In the genomic region with DNA sequence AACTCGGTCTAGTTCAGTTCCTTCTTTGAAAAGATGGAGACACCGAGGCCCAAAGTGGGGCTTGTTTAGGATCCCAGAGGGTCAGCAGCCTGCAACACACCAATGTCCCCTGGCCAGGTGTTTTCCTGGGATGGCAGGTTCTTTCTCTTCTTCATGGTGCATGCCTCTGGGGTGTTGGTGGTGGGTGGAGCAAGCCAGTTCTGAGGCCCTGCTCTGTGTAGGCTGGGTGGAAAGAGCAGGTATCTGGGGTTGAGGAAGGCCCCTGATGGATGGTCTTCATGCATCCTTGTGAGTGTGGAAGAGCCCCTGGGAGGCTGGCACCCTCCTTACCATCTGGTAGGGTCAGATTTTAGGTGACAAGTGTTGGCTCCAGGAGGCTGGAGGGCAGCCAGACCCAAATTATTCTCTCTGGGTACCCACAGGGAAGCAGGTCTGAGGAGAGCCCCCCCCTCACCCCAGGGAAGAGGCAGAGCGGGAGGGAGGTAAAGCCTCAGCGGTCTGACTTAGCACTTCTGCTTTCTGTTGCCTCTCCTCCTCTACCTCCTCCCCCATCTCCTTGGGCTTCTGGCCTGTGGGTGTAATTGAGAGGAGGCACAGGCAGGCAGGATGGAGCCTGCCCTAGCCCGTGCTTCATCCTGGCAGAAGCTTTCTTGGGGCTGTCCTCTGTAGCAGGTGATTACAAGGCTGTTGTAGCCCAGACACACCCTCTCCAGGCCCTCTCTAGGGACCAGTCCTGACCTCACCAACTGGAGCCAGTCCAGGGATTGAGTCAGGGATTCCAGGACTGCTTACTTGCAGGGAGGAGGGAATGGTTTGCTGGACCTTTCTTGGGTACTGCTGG, we compare ENCODE assay signal across 8 mouse cellular contexts. TPM values are rescaled to one million over a fixed set of nuclear protein-coding genes. Genes with fewer than 3 reads are reported as not detected.
A peak's percentile ranks its signal among the peaks of the same experiment; 100 is the strongest.
DNase-seq lines count a peak whose midpoint lies in the region.

No protein-coding gene starts in this region.

- peak; percentile 77 to 79 for DNase-seq in cerebellum, postnatal 10 days
- no peak for DNase-seq in cerebellum, postnatal 4 days (ENCODE audit: low spot score in 2 of 2)
- DNase-seq in urinary bladder, adult 18-20 months (ENCODE audit: low spot score in 2 of 2) = peak; percentile 45 to 82
- no peak for DNase-seq in urinary bladder, adult 2 months (ENCODE audit: low spot score)
- peak; percentile 76 to 90 for DNase-seq in heart, postnatal 14 days
- peak; percentile 62 to 65 for DNase-seq in lung, adult 18-20 months
- DNase-seq in embryo, embryonic 9.5 days (ENCODE audit: extremely low spot score) = no peak
- no peak for DNase-seq in layer of hippocampus, postnatal 14 days (ENCODE audit: low spot score in 2 of 2)

- intact Hi-C loops in heart, postnatal 14 days (cut with DNase I) = no loop called here

RNA-seq across cellular contexts. Expression of gene Camk2n1, which starts 39.3 kb away (rescaled TPM):
- polyA plus RNA-seq in urinary bladder, adult 2 months (2012; rRNA removed) = 20.1 and 23.5 TPM in 2 replicates
- 1 to 10 TPM; 8.4 to 8.7 TPM for total RNA-seq in heart, postnatal 14 days (2021)
- total RNA-seq in layer of hippocampus, postnatal 14 days (2021) = 100 to 1,000 TPM; 211 to 242 TPM

RNA-seq across cellular contexts. Expression of gene Mul1, which starts 58.9 kb away (rescaled TPM):
- polyA plus RNA-seq in urinary bladder, adult 2 months (2012; rRNA removed) = 12.9 and 17.8 TPM in 2 replicates
- 10 to 100 TPM; 70.0 to 72.5 TPM for total RNA-seq in heart, postnatal 14 days (2021)
- 10 to 100 TPM; 43.4 to 46.7 TPM for total RNA-seq in layer of hippocampus, postnatal 14 days (2021)

Comparison
In these comparisons a context has a peak if more than half of its experiments do, and no peak if none do; other contexts are left out.
1. DNase-seq: peak in cerebellum, postnatal 10 days (2 of 2), urinary bladder, adult 18-20 months (2 of 2), heart, postnatal 14 days (2 of 2) and lung, adult 18-20 months (2 of 2); none in cerebellum, postnatal 4 days (0 of 2), urinary bladder, adult 2 months (single experiment), embryo, embryonic 9.5 days (single experiment) and layer of hippocampus, postnatal 14 days (0 of 2).
2. RNA of gene Camk2n1, which starts 39.3 kb away (total RNA-seq): 211 to 242 TPM in layer of hippocampus, postnatal 14 days; 8.4 to 8.7 TPM in heart, postnatal 14 days; every median in the first group is over 10 times any median in the second.